Mouse (Mus musculus): ENCODE measurements around the gene Sox6.

The Sox6 gene

DNA sequence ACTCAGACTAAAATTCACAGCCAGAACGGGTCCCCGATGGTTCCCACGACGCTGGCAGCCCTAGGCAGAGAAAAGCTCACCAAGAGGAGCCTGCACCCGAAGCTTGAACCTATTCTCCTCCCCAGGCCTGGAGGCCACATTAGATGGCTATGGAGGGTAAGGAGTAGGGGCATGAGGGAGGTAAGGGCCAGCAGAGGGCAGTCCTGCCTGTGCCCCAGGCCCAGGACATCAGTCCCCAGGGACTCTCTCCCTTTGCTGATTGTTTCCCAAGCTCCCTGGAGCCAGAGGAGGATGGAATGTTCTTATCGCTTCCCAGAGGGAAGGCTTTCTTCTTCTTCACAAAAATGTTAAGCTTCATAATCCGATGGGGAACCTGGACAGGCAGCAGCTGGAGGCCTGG, 615.8 kb downstream of the Sox6 start:
- DNase-seq (ENCODE audit: inconsistent ontology term): no peak

DNA sequence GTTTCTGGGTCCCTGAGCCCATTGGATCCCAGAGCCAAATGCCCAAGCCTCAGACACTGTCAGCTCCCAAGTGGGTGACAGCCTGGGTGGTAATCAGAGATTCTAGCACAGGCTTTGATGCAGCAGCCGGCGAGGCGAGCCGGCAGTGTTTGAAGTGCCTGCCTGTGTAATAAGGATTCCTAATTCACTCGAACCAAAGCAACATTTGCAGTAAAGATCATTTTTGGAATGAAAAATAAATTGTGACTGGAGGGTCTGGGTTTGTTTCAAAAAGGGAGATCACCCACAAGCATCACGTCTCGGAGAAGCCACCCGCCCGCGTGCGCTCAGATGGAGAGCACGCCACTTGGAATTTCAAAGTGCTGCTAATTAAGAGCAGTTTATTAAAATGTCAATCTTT, 617.6 kb downstream of the Sox6 start:
- DNase-seq (ENCODE audit: inconsistent ontology term): peak; percentile 25

All from Muller cell, postnatal 12 days (primary cell).